Mouse (Mus musculus): ENCODE data around the gene Sacm1l. TPM values are rescaled to one million over a fixed set of nuclear protein-coding genes. Genes with fewer than 3 reads are reported as not detected.
A peak's percentile ranks its signal among the peaks of the same experiment; 100 is the strongest.

Sacm1l gene
- polyA plus RNA-seq, 1 experiment from 2014 or later: 51.8 TPM

DNA sequence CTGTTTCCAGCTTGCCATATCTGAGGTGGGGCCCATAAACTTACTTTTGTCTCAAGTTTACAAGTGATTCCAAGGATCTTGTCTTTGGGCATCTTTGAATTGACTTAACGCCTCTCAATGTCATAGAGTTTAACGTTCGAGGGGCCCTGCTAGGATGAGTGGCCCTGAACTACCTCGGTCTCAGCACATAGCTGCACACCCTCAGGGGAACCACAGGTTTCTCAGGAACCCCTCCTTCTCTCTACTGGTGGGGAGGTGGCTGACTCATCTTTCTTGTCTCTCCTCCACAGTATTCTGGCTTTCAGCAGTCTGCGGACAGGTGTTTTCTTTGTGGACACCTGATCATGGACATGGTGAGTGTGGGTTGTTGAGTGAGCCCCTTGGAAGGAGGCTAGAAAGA lies 18.6 kb upstream of the Sacm1l start:
- 94% methylated on average over 5 of the region's 5 CpGs for WGBS
- no peaks in the 10 kb centered on the region for H3K4me1 ChIP-seq
- no peak overlapping the region for H3K9ac ChIP-seq (replicated peaks)
- no peaks in the 10 kb centered on the region for H3K27me3 ChIP-seq
- H3K4me2 ChIP-seq (replicated peaks): no peak overlapping the region
- no peak overlapping the region for H3K4me3 ChIP-seq
- no peaks in the 10 kb centered on the region for H3K36me3 ChIP-seq
- H3K9me3 ChIP-seq: no peaks in the 10 kb centered on the region
- H3K27ac ChIP-seq (replicated peaks): no peak overlapping the region
- ATAC-seq (replicated peaks): no peak

DNA sequence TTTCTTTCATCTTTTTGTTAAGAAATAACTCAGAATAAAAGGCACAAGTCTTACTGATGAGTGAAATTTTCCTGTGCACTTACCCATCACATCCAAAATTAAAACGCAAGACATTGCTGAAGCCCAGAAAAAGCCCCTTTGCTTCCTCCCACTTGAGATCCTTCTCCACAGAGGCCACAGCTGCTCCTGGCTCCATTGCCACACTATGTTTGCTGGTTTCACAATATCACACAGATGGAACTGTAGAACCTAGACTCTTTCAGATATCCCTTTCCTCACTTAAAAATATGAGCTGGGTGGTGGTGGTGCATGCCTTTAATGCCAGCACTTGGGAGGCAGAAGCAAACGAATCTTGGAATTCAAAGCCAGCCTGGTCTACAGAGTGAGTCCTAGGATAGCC lies 17.1 kb upstream of the Sacm1l start:
- Histone ChIP-seq H3K4me2 (replicated peaks) (no peak overlapping the region), H3K27me3 (no peaks in the 10 kb centered on the region), H3K9me3 (no peaks in the 10 kb centered on the region), H3K4me3 (no peak overlapping the region), H3K4me1 (no peaks in the 10 kb centered on the region), H3K27ac (replicated peaks) (no peak overlapping the region), H3K9ac (replicated peaks) (no peak overlapping the region), H3K36me3 (peaks cover 4% of the 10 kb centered on the region; the same call in 1 of the 2 replicates)
- ATAC-seq (replicated peaks): no peak
- 95% methylated on average over 2 of the region's 2 CpGs for WGBS

DNA sequence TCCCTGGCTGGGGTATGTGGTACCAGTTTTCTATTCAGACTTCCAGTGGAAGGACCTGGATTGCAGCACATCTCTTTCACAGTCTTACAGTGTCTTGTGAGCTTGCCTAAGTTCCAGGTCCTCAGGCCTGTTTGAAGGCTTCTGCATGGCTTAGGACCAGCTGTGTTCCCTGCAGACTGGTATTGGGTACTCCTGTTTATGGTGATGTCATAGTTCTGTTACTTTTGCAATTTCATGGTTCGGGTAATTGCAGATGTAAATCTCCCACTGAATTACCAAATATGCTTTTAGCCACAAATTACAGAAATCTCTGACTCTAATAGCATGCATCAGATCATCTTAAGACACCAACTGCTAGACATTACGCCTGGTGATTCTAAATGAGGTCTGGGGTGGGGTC lies 14.5 kb upstream of the Sacm1l start:
- ATAC-seq (replicated peaks): no peak
- peaks cover 10% of the 10 kb centered on the region; the same call in 1 of the 2 replicates for H3K36me3 ChIP-seq
- H3K27me3 ChIP-seq: no peaks in the 10 kb centered on the region
- no peaks in the 10 kb centered on the region for H3K9me3 ChIP-seq
- H3K4me1 ChIP-seq: no peaks in the 10 kb centered on the region
- no peak overlapping the region for H3K4me3 ChIP-seq
- H3K4me2 ChIP-seq (replicated peaks): no peak overlapping the region
- 83% methylated on average over 2 of the region's 2 CpGs for WGBS
- no peak overlapping the region for H3K9ac ChIP-seq (replicated peaks)
- no peak overlapping the region for H3K27ac ChIP-seq (replicated peaks)

DNA sequence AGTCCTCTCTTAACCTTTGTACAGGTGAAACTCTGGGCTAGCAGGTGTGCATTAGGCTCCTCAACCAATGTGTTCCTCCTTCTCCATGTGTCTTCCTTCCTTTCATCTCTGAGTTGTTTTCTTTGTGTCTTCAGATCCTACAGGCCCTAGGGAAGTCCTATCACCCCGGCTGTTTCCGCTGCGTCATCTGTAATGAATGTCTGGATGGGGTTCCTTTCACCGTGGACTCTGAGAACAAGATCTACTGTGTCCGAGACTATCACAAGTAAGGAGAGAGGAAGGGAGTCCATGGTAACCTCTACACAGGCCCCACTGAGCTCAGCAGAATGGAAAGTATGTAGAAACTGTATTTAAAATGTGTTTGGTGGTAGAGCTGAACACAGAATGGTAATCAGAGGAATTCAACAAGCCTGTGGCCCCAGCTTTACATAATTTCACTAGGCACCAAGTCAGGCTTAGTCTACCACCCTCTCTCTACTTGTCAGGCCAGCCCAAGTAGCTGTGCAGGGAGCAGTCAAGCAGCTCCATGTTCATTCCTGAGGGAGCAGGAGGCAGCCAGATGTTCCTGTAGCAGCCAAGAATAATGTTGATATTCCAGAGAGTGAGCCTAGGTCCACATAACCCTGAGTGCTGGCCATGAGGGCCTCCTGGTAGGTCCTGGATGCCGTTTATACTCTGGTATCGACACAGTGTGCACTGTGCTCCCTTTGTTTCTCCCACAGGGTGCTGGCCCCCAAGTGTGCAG lies 12.7 kb upstream of the Sacm1l start:
- Histone ChIP-seq H3K9me3 (no peaks in the 10 kb centered on the region), H3K27me3 (no peaks in the 10 kb centered on the region), H3K36me3 (peaks cover 10% of the 10 kb centered on the region; the same call in 1 of the 2 replicates), H3K4me1 (no peaks in the 10 kb centered on the region), H3K4me3 (no peak overlapping the region), H3K9ac (replicated peaks) (no peak overlapping the region), H3K27ac (replicated peaks) (no peak overlapping the region), H3K4me2 (replicated peaks) (no peak overlapping the region)
- 88% methylated on average over 7 of the region's 7 CpGs for WGBS
- ATAC-seq (replicated peaks): no peak

DNA sequence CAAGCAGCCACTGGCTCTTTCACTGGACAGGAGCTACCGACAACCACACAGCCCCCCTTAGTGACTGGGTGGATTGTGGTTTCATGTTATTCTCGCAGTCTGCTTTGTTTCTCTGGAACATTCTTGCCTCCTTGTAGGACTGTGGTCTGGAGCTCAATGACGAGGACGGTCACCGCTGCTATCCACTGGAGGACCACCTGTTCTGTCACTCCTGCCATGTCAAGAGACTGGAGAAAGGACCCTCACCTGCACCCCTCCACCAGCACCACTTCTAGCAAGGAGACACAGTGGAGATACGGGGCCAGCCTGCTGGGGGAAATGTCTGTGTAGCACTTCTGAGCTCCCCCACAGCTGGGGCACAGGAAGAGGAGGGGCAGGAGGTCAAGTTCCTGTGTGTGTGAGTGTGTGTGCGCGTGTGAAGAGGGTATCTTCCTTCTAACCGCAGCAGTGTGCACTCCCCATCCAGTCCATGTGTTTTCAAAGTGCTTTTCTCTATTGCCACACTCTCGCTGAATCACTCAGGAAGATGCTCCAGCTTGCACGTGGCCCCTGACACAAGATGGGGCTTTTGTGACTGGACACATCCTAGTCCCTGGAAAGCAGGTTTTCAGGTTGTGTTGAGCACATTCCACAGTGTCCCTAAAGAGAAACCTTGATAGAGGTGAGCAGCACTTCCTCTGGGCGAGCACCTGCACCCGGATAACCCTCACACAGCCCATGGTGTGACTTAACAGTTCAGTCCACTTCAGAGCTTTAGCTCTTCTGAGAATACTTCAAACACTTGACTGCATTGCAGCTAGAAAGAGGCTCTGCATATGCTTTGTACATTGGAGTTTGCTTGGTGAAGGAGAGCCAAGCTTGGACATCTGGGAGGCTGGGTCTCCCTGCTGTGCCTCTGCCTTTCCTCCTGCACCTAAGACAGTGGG lies 10.3 kb upstream of the Sacm1l start:
- H3K36me3 ChIP-seq: peaks cover 10% of the 10 kb centered on the region; the same call in 1 of the 2 replicates
- ATAC-seq (replicated peaks): no peak
- WGBS: 93% methylated on average over 13 of the region's 13 CpGs

DNA sequence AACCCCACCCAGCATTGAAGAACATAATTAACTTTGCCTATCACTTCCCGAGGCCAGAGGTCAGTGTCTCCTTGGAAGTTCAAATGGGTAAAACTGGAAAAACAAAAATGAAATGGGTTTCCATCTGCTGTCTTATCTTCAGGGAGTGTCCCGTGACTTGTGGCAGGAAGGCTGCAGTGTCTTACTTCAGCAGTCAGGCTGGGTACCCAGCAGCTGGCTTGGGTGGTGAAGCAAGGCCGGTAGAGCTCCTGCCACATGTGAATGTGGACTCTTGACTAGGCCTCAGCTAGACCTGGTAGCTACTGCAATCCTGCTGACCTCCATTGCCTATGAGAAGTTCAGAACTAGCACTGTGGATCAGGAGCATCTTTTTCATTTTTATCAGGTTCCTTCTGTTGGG lies 8.8 kb upstream of the Sacm1l start:
- H3K27ac ChIP-seq (replicated peaks): no peak overlapping the region
- H3K9me3 ChIP-seq: no peaks in the 10 kb centered on the region
- H3K27me3 ChIP-seq: no peaks in the 10 kb centered on the region
- peaks cover 3% of the 10 kb centered on the region; the same call in 1 of the 2 replicates for H3K4me1 ChIP-seq
- no peak overlapping the region for H3K4me3 ChIP-seq
- H3K4me2 ChIP-seq (replicated peaks): no peak overlapping the region
- H3K36me3 ChIP-seq: peaks cover 10% of the 10 kb centered on the region; the same call in 1 of the 2 replicates
- WGBS: 94% methylated on average over 3 of the region's 3 CpGs
- no peak for ATAC-seq (replicated peaks)
- H3K9ac ChIP-seq (replicated peaks): no peak overlapping the region

More for the DNA sequence above, 10.3 kb upstream of the Sacm1l start:
- Histone ChIP-seq H3K9ac (replicated peaks) (no peak overlapping the region), H3K27me3 (no peaks in the 10 kb centered on the region), H3K27ac (replicated peaks) (no peak overlapping the region), H3K4me3 (no peak overlapping the region), H3K4me1 (no peaks in the 10 kb centered on the region), H3K9me3 (no peaks in the 10 kb centered on the region), H3K4me2 (replicated peaks) (no peak overlapping the region)

DNA sequence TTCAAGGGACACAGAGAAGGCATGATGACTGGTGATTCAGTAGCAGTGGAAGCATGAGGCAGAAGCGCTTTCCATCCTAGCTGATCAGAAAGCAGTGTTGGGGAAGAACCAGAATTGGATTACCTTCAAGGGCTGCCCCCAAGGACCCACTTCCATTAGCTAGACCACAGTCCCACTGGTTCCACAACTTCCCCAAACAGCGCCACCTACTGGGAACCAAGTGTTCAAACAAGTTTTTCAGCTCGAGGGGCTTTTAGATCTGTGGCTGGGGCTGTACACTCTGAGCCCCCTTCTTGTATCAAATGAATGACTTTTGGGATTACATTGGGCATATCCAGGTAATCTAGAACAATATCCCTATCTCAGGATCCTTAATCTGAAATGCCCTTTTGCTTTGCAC lies 5.9 kb upstream of the Sacm1l start:
- no peak for ATAC-seq (replicated peaks)
- Histone ChIP-seq H3K9ac (replicated peaks) (no peak overlapping the region), H3K4me2 (replicated peaks) (no peak overlapping the region), H3K36me3 (0 out of 2 replicates have a peak, but pooled peaks cover 6% of the 10 kb centered on the region), H3K9me3 (no peaks in the 10 kb centered on the region), H3K27ac (replicated peaks) (no peak overlapping the region), H3K4me1 (peaks cover 12% of the 10 kb centered on the region), H3K27me3 (no peaks in the 10 kb centered on the region), H3K4me3 (no peak overlapping the region)
- WGBS: 32% methylated on average over 3 of the region's 3 CpGs

DNA sequence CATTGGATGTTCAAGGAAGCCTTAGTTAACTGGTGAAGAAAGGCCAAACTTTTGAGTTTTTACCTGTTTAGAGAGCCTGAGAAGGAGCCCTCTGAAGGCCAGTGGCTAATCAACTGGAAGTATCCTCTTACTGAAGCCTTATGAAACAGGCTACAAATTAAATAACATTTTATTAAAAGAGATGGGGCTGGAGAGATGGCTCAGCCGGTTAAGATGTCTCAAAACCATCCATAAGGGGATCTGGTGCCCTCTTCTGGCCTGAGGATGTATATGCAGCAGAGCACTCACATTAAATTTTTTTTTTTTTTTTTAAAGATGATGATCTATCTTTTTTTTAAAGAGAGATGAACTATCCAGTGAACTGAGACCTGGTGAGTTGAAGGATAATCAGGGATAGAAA lies 4.5 kb upstream of the Sacm1l start:
- Histone ChIP-seq H3K4me1 (peaks cover 13% of the 10 kb centered on the region), H3K27me3 (no peaks in the 10 kb centered on the region), H3K27ac (replicated peaks) (no peak overlapping the region), H3K9me3 (no peaks in the 10 kb centered on the region), H3K36me3 (no peaks in the 10 kb centered on the region), H3K9ac (replicated peaks) (no peak overlapping the region), H3K4me3 (no peak overlapping the region), H3K4me2 (replicated peaks) (no peak overlapping the region)
- WGBS: 0% methylated on average over 1 of the region's 1 CpGs
- no peak for ATAC-seq (replicated peaks)

DNA sequence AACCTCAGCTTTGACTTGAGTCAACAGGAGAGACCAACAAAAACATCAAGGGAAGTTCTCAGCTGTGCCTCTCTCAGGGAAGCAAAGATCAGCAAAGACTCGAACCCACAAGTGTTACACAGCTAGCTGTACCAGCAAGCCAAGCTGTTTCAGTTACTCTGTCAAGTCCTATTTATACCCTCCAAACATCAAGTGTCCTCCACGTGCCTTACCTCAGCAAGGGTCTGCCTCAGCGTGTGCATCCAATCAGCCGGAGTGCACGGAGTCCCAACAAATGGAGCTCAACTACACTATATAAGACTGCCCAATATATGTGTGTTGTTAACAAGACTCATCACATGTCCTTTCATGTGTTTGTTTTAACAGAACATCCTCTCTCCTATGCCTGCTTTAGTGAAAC lies 3.1 kb upstream of the Sacm1l start:
- ATAC-seq (replicated peaks): no peak
- Histone ChIP-seq H3K27me3 (no peaks in the 10 kb centered on the region), H3K4me3 (no peak overlapping the region), H3K9me3 (no peaks in the 10 kb centered on the region), H3K4me1 (peaks cover 26% of the 10 kb centered on the region), H3K27ac (replicated peaks) (no peak overlapping the region), H3K4me2 (replicated peaks) (no peak overlapping the region), H3K36me3 (no peaks in the 10 kb centered on the region), H3K9ac (replicated peaks) (no peak overlapping the region)
- WGBS: 77% methylated on average over 5 of the region's 5 CpGs

DNA sequence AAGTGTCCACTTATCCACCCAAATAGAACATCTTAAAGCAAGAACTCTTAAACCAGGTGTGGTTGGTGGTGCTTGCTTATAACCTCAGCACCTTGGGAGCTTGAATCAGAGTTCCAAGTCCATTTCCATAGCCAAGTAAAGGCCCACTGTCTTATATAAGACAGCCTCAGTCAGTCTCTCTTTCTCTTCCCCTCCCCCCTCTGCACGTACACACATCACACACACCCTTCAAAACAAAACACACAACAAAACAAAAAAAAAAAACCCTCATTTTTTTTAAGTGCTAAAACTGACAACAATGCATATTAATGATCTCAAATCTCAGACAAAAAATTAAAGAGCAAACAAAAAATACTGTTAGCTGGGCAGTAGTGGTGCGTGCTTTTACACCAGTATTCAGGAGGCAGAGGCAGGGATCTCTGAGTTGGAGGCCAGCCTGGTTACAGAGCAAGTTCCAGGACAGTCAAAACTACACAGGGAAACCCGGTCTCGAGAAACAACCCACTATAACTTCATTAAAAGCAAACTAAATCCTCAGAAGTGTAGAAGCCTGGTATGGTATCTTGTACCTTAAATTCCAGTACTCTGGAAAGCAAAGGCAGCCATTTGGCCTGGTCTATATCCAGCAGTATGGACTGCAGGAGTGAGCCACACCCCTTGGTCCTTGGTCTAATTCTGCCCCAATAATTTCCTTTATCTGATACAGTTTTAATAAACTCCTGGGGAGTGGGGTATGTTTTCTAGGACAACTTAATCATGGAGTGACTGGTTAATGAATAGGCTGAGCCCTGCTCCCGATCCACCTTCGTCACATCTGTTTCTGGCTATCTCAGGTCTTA lies 1.3 kb upstream of the Sacm1l start:
- Histone ChIP-seq H3K4me3 (peak overlapping the region; percentile 93), H3K4me1 (peaks cover 35% of the 10 kb centered on the region), H3K27me3 (no peaks in the 10 kb centered on the region), H3K4me2 (replicated peaks) (peak overlapping the region; percentile 54), H3K9ac (replicated peaks) (peak overlapping the region; percentile 51), H3K9me3 (no peaks in the 10 kb centered on the region), H3K36me3 (no peaks in the 10 kb centered on the region), H3K27ac (replicated peaks) (peak overlapping the region; percentile 94)
- WGBS: 21% methylated on average over 6 of the region's 6 CpGs
- ATAC-seq (replicated peaks): no peak

DNA sequence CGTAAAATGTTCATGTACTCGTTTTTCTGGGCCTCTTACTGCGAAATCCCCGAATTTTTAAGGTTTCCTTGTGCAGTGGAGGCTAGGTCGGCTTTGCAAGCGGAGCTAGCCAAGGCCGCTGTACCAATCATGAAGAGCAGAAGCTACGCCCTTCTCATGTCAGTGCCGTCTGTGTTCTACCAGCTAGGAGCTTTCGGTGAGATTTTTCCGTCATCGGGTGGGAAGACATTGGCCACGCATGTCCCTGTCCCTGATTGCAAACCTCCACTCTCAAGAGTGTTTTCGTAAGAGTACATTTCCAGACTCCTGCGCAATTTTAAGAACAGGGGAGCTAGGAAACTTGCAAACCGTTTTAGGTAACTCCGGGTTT lies 648 bp upstream of the Sacm1l start:
- WGBS: under 1% methylated on average over 17 of the region's 17 CpGs
- peak; percentile 24 for ATAC-seq (replicated peaks)
- peak overlapping the region; percentile 93 for H3K4me3 ChIP-seq

DNA sequence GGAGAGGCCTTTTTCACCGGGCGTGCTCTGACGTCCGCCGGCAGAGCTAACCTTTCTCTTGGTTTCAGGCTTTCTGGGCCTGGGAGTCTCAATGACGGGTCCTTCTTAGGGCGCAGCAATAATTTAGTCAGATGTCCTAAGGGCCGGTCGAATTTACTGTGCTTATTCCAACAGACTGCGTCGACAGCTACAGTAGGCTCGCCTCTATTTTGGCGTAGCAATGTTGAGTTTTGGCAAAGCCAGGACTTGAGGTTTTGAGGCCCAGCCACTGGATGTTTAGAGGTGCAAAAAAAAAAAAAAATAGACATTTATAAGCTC lies 558 bp downstream of the Sacm1l start:
- Histone ChIP-seq H3K9me3 (no peaks in the 10 kb centered on the region), H3K36me3 (no peaks in the 10 kb centered on the region), H3K4me1 (peaks cover 31% of the 10 kb centered on the region), H3K27ac (replicated peaks) (peak overlapping the region; percentile 94), H3K27me3 (no peaks in the 10 kb centered on the region), H3K4me2 (replicated peaks) (peak overlapping the region; percentile 56), H3K4me3 (peak overlapping the region; percentile 93), H3K9ac (replicated peaks) (peak overlapping the region; percentile 92)
- WGBS: under 1% methylated on average over 13 of the region's 13 CpGs
- no peak for ATAC-seq (replicated peaks)

More for the DNA sequence above, 648 bp upstream of the Sacm1l start:
- Histone ChIP-seq H3K4me2 (replicated peaks) (peak overlapping the region; percentile 54), H3K27ac (replicated peaks) (peak overlapping the region; percentile 94), H3K9ac (replicated peaks) (peak overlapping the region; percentile 51), H3K27me3 (no peaks in the 10 kb centered on the region), H3K4me1 (peaks cover 35% of the 10 kb centered on the region), H3K36me3 (no peaks in the 10 kb centered on the region), H3K9me3 (no peaks in the 10 kb centered on the region)
